Mouse (Mus musculus) kidney, adult 2 months (tissue): ENCODE data around the gene Nsf.

Experiments used
- CTCF ChIP-seq: fragments of 200-500 bp; conservative IDR thresholded peaks from 2 replicates; pipeline ENCODE4 v1.5.1; 2011; ENCODE audit warnings: low read depth, mild to moderate bottlenecking, control low read depth, low read length, moderate library complexity, mixed read lengths; ENCODE audit not compliant: insufficient read depth, insufficient read length
- POLR2A ChIP-seq: fragments of 200-500 bp; IDR thresholded peaks from one replicate; pipeline ENCODE4 v1.6.1; 2011; ENCODE audit warnings: low read depth, low read length, control low read depth

GRCm38 (mm10) chr11:103948952-103949351 lies 4.9 kb downstream of the Nsf start:
- TF ChIP-seq POLR2A (no peak), CTCF (no peak)
